Mouse (Mus musculus): ENCODE data around the gene Fstl3.

DNA sequence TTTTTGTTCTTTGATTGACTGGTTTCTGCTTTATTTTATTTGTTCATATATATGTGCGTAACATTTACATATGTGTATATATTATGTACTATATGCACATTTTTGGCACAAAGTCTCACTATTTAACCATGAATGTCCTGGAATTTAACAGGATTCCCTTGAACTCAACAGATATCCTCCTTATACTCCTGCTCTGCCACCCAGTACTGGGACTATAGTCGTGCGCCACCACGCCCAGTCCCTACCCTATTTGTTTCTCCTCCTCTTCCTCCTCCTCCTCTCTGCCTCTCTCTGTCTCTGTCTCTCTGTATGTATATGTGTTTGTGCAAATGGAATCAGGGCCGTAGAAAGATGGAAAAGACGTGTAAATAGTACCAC is 30.3 kb upstream of the Fstl3 start:
- TF ChIP-seq EP300 (optimal IDR thresholded peaks at IDR 0.05) (no peak), CTCF (IDR thresholded peaks at IDR 0.05; ENCODE audit: low read depth) (no peak)

All from stomach, postnatal 0 days (tissue).